In the genomic region with DNA sequence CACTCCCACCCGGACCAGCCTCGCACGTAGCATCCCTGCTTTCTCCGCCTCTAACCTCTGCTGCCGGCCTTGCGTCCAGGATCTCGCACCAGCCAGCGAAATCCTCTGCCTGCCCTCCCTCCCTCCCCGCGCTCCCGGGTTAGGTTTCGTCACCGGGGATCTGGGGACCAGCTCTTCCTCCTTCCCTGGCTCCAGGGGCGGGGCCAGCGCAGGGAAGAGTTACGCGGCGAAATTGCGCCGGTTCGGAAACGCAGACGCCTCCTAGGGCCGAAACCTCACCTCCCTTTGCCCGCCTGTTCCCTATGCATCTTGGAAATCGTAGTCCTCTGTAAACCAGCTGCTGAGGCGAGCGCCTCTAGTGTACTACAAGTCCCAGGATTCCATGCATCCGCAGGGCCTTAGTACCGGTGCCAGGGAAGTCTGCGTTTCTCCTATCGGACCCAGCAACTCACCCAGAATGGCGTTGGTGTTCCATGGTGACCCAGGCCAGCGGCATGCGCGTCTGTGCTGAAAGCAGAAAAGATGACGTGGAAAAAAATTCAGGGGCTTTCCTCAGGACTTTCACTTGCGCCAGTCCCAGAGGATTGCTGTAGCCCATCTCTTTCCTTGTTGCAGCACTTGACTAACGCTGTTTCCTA, we compare ENCODE assay signal across 8 mouse cellular contexts. TPM values are rescaled to one million over a fixed set of nuclear protein-coding genes. Genes with fewer than 3 reads are reported as not detected.
DNase-seq lines count a peak whose midpoint lies in the region; ATAC-seq and TF ChIP-seq lines count a peak whose summit lies in the region.

A gene (minus strand): TSS at position 199 of the 638 bp plus-strand sequence.

- ATAC-seq in hindbrain, embryonic 12.5 days (ENCODE audit: low FRiP score), result peak; percentile 99
- ATAC-seq in lung, postnatal 0 days, result peak; percentile 99

- TF ChIP-seq CTCF in lung, postnatal 0 days (IDR thresholded peaks at IDR 0.05), result peak; percentile 72

- H3K36me3 ChIP-seq in hindbrain, embryonic 12.5 days, result no peaks in the 10 kb centered on the region
- H3K36me3 ChIP-seq in lung, postnatal 0 days (ENCODE audit: insufficient read depth, low read length), result no peaks in the 10 kb centered on the region

- TF ChIP-seq EP300 in lung, postnatal 0 days (IDR thresholded peaks at IDR 0.05), result peak; percentile 7; the same call in 1 of the 2 replicates

- WGBS in hindbrain, embryonic 12.5 days, result under 1% methylated on average over 39 of the region's 39 CpGs
- 1% methylated on average over 38 of the region's 39 CpGs for WGBS in lung, postnatal 0 days

- DNase-seq in Muller cell, postnatal 12 days (ENCODE audit: inconsistent ontology term), result peak; percentile 99
- DNase-seq in cerebellum, adult 9-11 months, result peak; percentile 99
- DNase-seq in frontal cortex, postnatal 14 days (ENCODE audit: low spot score in 2 of 2), result peak; percentile 94 to 95
- peak; percentile 88 to 93 for DNase-seq in layer of hippocampus, postnatal 10 days (ENCODE audit: low spot score in 2 of 2)
- DNase-seq in lung, postnatal 0 days (ENCODE audit: low spot score), result peak; percentile 99
- DNase-seq in ovary, postnatal 10 days (ENCODE audit: low spot score), result peak; percentile 77
- DNase-seq in thymus, postnatal 10 days (ENCODE audit: low spot score in 2 of 2), result peak; percentile 10 to 20

- peak within 1 kb of the TSS; percentile 94 for H3K4me2 ChIP-seq in hindbrain, embryonic 12.5 days (replicated peaks)
- H3K4me2 ChIP-seq in lung, postnatal 0 days (replicated peaks; ENCODE audit: low read depth, low read length), result peak within 1 kb of the TSS; percentile 77

- peak within 1 kb of the TSS; percentile 59 for H3K4me3 ChIP-seq in hindbrain, embryonic 12.5 days
- H3K4me3 ChIP-seq in lung, postnatal 0 days (ENCODE audit: low read depth, low read length), result peak within 1 kb of the TSS; percentile 52

- peak within 1 kb of the TSS; percentile 73 for H3K9ac ChIP-seq in hindbrain, embryonic 12.5 days
- H3K9ac ChIP-seq in lung, postnatal 0 days (replicated peaks; ENCODE audit: low read depth), result peak within 1 kb of the TSS; percentile 43

- H3K9me3 ChIP-seq in hindbrain, embryonic 12.5 days (replicated peaks), result no peaks in the 10 kb centered on the region
- no peaks in the 10 kb centered on the region for H3K9me3 ChIP-seq in lung, postnatal 0 days (ENCODE audit: low read length)

- peaks cover 22% of the 10 kb centered on the region for H3K27me3 ChIP-seq in hindbrain, embryonic 12.5 days
- H3K27me3 ChIP-seq in lung, postnatal 0 days (replicated peaks; ENCODE audit: insufficient read depth, low read length), result 0 out of 2 replicates have a peak, but pooled peaks cover 4% of the 10 kb centered on the region

- peak within 1 kb of the TSS; percentile 81 for H3K27ac ChIP-seq in hindbrain, embryonic 12.5 days
- H3K27ac ChIP-seq in lung, postnatal 0 days (ENCODE audit: low read length), result 0 out of 2 replicates have a peak within 1 kb of the TSS, but pooled peaks have one; percentile 9

- peaks cover 5% of the 10 kb centered on the region; the same call in 1 of the 2 replicates for H3K4me1 ChIP-seq in hindbrain, embryonic 12.5 days
- peaks cover 6% of the 10 kb centered on the region; the same call in 1 of the 2 replicates for H3K4me1 ChIP-seq in lung, postnatal 0 days (ENCODE audit: insufficient read depth, low read depth, low read length)

RNA-seq across cellular contexts. Expression of the gene that starts here (rescaled TPM):
- polyA plus RNA-seq in hindbrain, embryonic 12.5 days (2016; fragmentation: Nextera tagmentation; extraction: Ambion mirVana), result 2.4 and 2.5 TPM in 2 replicates
- total RNA-seq in layer of hippocampus, postnatal 10 days (2021), result 10 to 100 TPM; 32.5 to 39.1 TPM
- polyA plus RNA-seq in lung, postnatal 0 days (2015; fragmentation: Nextera tagmentation; extraction: Ambion mirVana), result 0.37 and 0.39 TPM in 2 replicates

Comparison
In these comparisons a context has a peak if more than half of its experiments do, and no peak if none do; other contexts are left out.
1. Peak in every context shown above with its lines: DNase-seq, ATAC-seq, H3K4me3 ChIP-seq and H3K27ac ChIP-seq.
2. Peak in DNase-seq, ATAC-seq, H3K4me3 ChIP-seq, H3K27ac ChIP-seq, H3K9ac ChIP-seq and H3K4me2 ChIP-seq in lung, postnatal 0 days; RNA of the gene not detected or under 1 TPM.
3. DNase-seq: peak in every context shown above with its lines; median percentile 99 in Muller cell, postnatal 12 days; 99 in cerebellum, adult 9-11 months; 99 in lung, postnatal 0 days; 94 in frontal cortex, postnatal 14 days; 90 in layer of hippocampus, postnatal 10 days; 77 in ovary, postnatal 10 days; 15 in thymus, postnatal 10 days.